Mouse (Mus musculus) midbrain, postnatal 0 days (tissue): Measurements from ENCODE around the gene Etv6. TPM values are rescaled to one million over a fixed set of nuclear protein-coding genes. Genes with fewer than 3 reads are reported as not detected.

Source experiments
- ATAC-seq: fragments of 200-750 bp; cut with Nextera tagmentation; 2 replicates; pipeline ENCODE4 v1.8.0; 2017; ENCODE audit warnings: moderate number of reproducible peaks, mild to moderate bottlenecking, moderate TSS enrichment, moderate library complexity; ENCODE audit not compliant: low FRiP score
- DNase-seq: peaks from one replicate; pipeline ENCODE4 v3.0.0-alpha.2; 2015; ENCODE audit warnings: low spot score
- H3K27ac ChIP-seq: fragments of 300-500 bp; sonication (generic); 2 replicates; pipeline ENCODE4 v1.5.1; 2014; ENCODE audit warnings: low read depth, mild to moderate bottlenecking, low read length, mixed read lengths
- H3K27me3 ChIP-seq: fragments of 300-500 bp; sonication (generic); 2 replicates; pipeline ENCODE4 v1.6.1; 2014; ENCODE audit warnings: low read length, control low read depth, mixed read lengths; ENCODE audit not compliant: insufficient read depth
- H3K36me3 ChIP-seq: fragments of 300-500 bp; sonication (generic); 2 replicates; pipeline ENCODE4 v1.6.1; 2014; ENCODE audit warnings: low read length, control low read depth, mixed read lengths; ENCODE audit not compliant: insufficient read depth
- H3K4me1 ChIP-seq: fragments of 300-500 bp; sonication (generic); 2 replicates; pipeline ENCODE4 v1.6.1; 2014; ENCODE audit warnings: mild to moderate bottlenecking, control low read depth, antibody characterized with exemption, low read length, mixed read lengths; ENCODE audit not compliant: insufficient read depth
- H3K4me2 ChIP-seq: fragments of 300-500 bp; sonication (generic); 2 replicates; pipeline ENCODE4 v1.6.1; 2014; ENCODE audit warnings: low read depth, mild to moderate bottlenecking, low read length, mixed read lengths; ENCODE audit not compliant: poor library complexity, severe bottlenecking
- H3K4me3 ChIP-seq: fragments of 300-500 bp; sonication (generic); 2 replicates; pipeline ENCODE4 v1.5.1; 2014; ENCODE audit warnings: low read depth, mild to moderate bottlenecking, low read length, moderate library complexity
- H3K9ac ChIP-seq: fragments of 300-500 bp; sonication (generic); replicated peaks from 2 replicates; pipeline ENCODE4 v1.6.1; 2014; ENCODE audit warnings: mild to moderate bottlenecking, low read length, moderate library complexity, mixed read lengths; ENCODE audit not compliant: poor library complexity, severe bottlenecking
- H3K9me3 ChIP-seq: fragments of 300-500 bp; sonication (generic); 2 replicates; pipeline ENCODE4 v1.6.1; 2016; ENCODE audit warnings: low read length, control low read depth
- CTCF ChIP-seq: IDR thresholded peaks from 2 replicates; pipeline ENCODE4 v1.5.1; 2016; ENCODE audit warnings: antibody characterized with exemption, mild to moderate bottlenecking
- WGBS: fragments of 180-500 bp; shearing (Covaris S2); extraction: QIAGEN DNeasy Blood & Tissue Kit; methylation state at CpG from one replicate; pipeline ENCODE4 v1.1.7; 2014; 5-methylcytosine and 5-hydroxymethylcytosine counted together
- polyA plus RNA-seq: library from polyadenylated mRNA; unstranded; fragments of >200 nt; fragmentation: Nextera tagmentation; extraction: Ambion mirVana; gene quantifications from 2 replicates; pipeline ENCODE4 v1.2.1, GENCODE M21; 2015
- total RNA-seq: library from RNA; depleted of rRNA; stranded (reverse); fragments of >200 nt; gene quantifications from 2 replicates; pipeline ENCODE4 v1.2.3, GENCODE M21; 2014

The Etv6 gene
- total and polyA plus RNA-seq, 2 experiments from 2014 or later = 2.9 to 7.2 TPM

DNA sequence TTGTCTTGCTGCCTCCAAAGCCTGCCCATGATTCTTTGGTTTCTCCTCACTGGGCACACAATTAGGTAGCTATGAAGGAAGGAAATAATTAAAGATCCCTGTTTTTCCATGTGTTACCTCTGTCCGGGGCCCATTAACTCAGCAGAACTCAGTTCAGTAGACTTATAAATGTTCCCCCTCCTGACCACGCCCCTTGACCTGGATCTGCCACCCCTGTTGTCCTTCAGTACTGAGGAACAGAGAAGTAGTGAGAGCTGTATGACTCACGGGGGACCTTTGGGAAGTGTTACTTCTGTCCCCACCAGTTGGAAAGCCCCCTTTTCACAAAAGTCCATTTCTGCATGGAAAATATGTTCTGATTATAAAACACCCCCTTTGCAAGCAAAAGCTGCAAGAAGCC is 226.4 kb downstream of the Etv6 start:
- no peaks in the 10 kb centered on the region for H3K27me3 ChIP-seq
- no peaks in the 10 kb centered on the region for H3K9me3 ChIP-seq
- ATAC-seq (no peak), DNase-seq (no peak)
- no peak overlapping the region for H3K27ac ChIP-seq
- no peak overlapping the region for H3K4me3 ChIP-seq
- WGBS = 89% methylated on average over 3 of the region's 3 CpGs
- no peak overlapping the region for H3K4me2 ChIP-seq
- H3K4me1 ChIP-seq = 0 out of 2 replicates have a peak, but pooled peaks cover 3% of the 10 kb centered on the region
- no peak overlapping the region for H3K9ac ChIP-seq
- H3K36me3 ChIP-seq = peaks cover 6% of the 10 kb centered on the region
- no peak for TF ChIP-seq CTCF

DNA sequence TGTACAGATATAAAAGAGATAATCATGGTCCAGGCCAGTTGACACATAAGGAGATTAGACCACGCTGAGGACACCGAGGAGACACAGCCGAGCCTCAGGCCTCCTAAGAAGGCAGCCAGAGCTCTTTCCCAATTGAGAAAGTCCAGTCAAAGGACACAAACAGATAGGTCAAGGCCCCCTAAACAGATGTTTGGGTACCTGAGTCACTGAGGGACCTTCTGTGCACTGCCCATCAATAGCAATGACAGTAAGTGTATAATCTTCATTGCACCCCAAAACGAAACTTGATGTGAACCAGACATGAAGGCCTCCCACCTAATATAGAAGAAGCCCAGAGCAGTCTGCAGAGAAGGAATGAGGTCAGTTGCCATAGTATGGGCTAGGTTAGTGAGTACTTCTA is 226.9 kb downstream of the Etv6 start:
- H3K27me3 ChIP-seq = no peaks in the 10 kb centered on the region
- no peak overlapping the region for H3K9ac ChIP-seq
- DNase-seq = no peak
- H3K9me3 ChIP-seq = no peaks in the 10 kb centered on the region
- WGBS = 87% methylated on average over 4 of the region's 4 CpGs
- no peak overlapping the region for H3K4me3 ChIP-seq
- H3K4me2 ChIP-seq = no peak overlapping the region
- TF ChIP-seq CTCF = no peak
- H3K27ac ChIP-seq = no peak overlapping the region
- ATAC-seq = no peak
- 0 out of 2 replicates have a peak, but pooled peaks cover 3% of the 10 kb centered on the region for H3K4me1 ChIP-seq
- H3K36me3 ChIP-seq = peaks cover 10% of the 10 kb centered on the region

DNA sequence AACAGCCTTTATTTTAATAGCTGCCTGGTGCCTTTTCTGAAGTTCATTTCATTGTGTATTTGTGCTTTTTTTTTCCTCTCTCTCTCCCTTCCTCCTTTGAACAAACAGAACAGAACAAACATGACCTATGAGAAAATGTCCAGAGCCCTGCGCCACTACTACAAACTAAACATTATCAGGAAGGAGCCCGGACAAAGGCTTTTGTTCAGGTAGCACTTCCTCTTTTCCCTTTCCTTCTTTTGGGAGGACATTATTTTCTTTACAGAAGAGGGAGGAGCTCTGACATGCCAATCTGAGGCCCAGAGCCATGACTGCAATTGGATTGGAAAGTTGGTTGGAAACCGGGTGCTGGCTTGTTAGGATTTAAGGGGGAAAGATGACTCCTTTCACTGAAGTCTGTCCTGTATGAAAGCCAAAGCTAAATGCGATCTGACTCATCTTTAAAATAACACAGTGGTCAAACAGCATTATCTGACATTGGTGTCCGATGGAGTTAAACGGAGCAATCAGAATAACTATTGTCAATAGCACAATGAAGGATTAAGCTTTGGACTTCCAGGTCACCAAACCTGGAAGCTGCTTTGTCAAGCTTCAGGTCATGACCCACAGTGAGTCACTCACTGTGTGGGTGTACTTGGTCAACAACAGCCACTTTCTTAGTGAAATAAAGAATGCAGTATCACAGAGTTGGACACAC is 227.6 kb downstream of the Etv6 start:
- Histone ChIP-seq H3K9ac (no peak overlapping the region), H3K4me1 (0 out of 2 replicates have a peak, but pooled peaks cover 3% of the 10 kb centered on the region), H3K4me2 (no peak overlapping the region), H3K27me3 (no peaks in the 10 kb centered on the region), H3K36me3 (peaks cover 14% of the 10 kb centered on the region), H3K27ac (no peak overlapping the region), H3K9me3 (no peaks in the 10 kb centered on the region), H3K4me3 (no peak overlapping the region)
- no peak for ATAC-seq
- DNase-seq = no peak
- TF ChIP-seq CTCF = no peak
- WGBS = 59% methylated on average over 6 of the region's 6 CpGs

DNA sequence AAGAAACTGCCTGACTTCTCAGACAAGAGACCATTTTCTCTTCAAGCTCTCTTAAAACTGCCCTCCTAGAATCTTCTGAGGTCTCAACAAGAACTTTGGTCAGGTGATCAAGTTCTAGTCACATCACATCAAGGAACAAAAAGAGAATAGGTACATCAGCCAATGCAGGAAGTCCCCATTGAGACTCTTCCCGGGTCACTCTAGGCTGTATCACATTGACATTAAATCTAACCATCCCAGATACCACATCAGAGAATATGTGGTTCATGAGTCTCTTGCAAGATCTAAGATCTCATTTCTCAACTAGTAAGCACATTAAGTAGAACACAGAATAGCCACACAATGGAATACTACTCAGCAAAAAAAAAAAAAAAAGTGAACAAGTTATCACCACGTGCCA is 238.4 kb downstream of the Etv6 start:
- no peak for TF ChIP-seq CTCF
- no peak for ATAC-seq
- no peak overlapping the region for H3K4me3 ChIP-seq
- H3K4me2 ChIP-seq = no peak overlapping the region
- H3K9me3 ChIP-seq = no peaks in the 10 kb centered on the region
- H3K27me3 ChIP-seq = no peaks in the 10 kb centered on the region
- H3K4me1 ChIP-seq = no peaks in the 10 kb centered on the region
- H3K27ac ChIP-seq = no peak overlapping the region
- WGBS = 94% methylated on average over 2 of the region's 2 CpGs
- DNase-seq = no peak
- H3K9ac ChIP-seq = no peak overlapping the region
- 0 out of 2 replicates have a peak, but pooled peaks cover 3% of the 10 kb centered on the region for H3K36me3 ChIP-seq

DNA sequence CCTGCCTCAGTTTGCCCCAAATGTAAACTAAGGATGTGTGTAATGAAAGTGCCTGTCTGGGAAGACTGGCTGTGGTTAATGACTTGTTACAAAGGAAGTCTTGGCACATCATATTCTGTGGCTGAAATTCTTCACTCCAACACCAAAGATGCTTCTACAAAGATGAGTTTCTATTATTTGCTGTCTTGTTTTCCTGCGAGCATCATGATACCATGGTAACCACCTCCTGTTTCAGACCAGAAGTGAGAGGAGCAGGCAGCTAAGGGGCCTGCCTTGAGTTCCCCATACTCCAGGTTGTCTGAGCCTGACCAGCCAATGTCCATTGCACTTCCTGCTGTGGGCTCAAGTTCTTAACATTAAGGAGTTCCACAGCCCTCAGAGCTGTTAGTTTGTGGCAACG is 241.5 kb downstream of the Etv6 start:
- no peaks in the 10 kb centered on the region for H3K36me3 ChIP-seq
- H3K9ac ChIP-seq = no peak overlapping the region
- H3K9me3 ChIP-seq = no peaks in the 10 kb centered on the region
- no peaks in the 10 kb centered on the region for H3K27me3 ChIP-seq
- H3K4me2 ChIP-seq = no peak overlapping the region
- DNase-seq = no peak
- H3K4me1 ChIP-seq = no peaks in the 10 kb centered on the region
- no peak for ATAC-seq
- WGBS = 73% methylated on average over 2 of the region's 2 CpGs
- H3K27ac ChIP-seq = no peak overlapping the region
- no peak overlapping the region for H3K4me3 ChIP-seq
- TF ChIP-seq CTCF = no peak

DNA sequence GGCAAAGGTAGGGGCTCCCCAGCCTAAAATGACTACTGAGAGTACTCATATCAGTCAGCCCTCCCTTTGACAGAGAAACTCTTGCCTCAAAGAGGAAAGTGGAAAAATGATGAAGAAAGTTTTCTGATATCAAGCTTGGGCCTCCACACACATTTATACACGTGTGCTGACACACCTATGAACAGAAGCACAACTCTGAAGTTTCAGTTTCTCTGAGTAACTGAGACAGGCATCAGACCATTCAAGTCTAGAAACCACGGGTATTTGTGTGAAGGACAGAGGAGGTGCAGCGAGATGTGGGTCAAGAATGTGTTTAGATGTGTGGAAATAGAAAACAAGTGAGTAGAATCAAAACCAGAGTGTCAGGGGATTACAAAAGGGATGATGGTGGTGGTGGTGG is 246.6 kb downstream of the Etv6 start:
- ATAC-seq (no peak), DNase-seq (no peak)
- H3K4me3 ChIP-seq = no peak overlapping the region
- H3K27ac ChIP-seq = no peak overlapping the region
- H3K4me1 ChIP-seq = no peaks in the 10 kb centered on the region
- no peak overlapping the region for H3K4me2 ChIP-seq
- WGBS = 87% methylated on average over 3 of the region's 3 CpGs
- no peak for TF ChIP-seq CTCF
- H3K9me3 ChIP-seq = no peaks in the 10 kb centered on the region
- H3K36me3 ChIP-seq = no peaks in the 10 kb centered on the region
- no peaks in the 10 kb centered on the region for H3K27me3 ChIP-seq
- no peak overlapping the region for H3K9ac ChIP-seq
